Mouse (Mus musculus) myocyte (in vitro differentiated cells): Measurements from ENCODE around the gene Tgm2.

Source experiments
- E2F4 ChIP-seq: IDR thresholded peaks from one replicate; pipeline ENCODE4 v1.6.1; 2011; ENCODE audit warnings: mild to moderate bottlenecking, control low read depth, moderate library complexity; ENCODE audit not compliant: insufficient read depth
- MYOG ChIP-seq, 3 experiments: IDR thresholded peaks; one replicate each; pipeline ENCODE4 v1.6.1; 2011; ENCODE audit warnings: control low read depth in 2 of 3, low read depth in 2 of 3, mild to moderate bottlenecking in 2 of 3; ENCODE audit not compliant: insufficient read length in 2 of 3, control insufficient read depth in 1 of 3, insufficient read depth in 1 of 3
- POLR2A ChIP-seq: IDR thresholded peaks from one replicate; pipeline ENCODE4 v1.6.1; 2011; ENCODE audit warnings: low read depth, mild to moderate bottlenecking, control low read depth, moderate library complexity; ENCODE audit not compliant: insufficient read length

DNA sequence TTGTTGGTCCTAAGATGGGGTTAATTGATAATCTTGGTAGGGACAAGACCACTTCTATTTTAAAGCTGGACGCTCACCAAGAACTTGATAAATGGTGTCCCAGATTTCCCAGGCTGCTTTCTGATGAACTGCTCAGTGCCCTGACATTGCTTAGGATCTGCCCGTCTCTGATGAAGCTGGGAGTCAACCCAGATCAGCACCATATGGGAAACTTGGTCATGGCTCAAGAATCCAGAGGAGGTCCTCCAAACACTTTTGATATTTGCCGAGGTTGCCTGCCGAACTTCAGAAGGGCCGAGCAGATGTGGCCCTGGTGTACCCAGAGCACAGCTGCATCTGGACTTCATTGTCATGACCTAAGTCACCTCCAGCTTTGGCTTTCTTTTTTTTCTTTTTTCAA, 51.4 kb downstream of the Tgm2 start:
- TF ChIP-seq E2F4 (no peak), POLR2A (no peak), MYOG (IDR thresholded peaks at IDR 0.05; ENCODE audit: control insufficient read depth in 1 of 3, insufficient read depth in 1 of 3, insufficient read length in 2 of 3, low read depth in 2 of 3) (no peak)
